Mouse (Mus musculus) embryonic facial prominence, embryonic 11.5 days (tissue): Measurements from ENCODE around the gene Igf1r. TPM values are rescaled to one million over a fixed set of nuclear protein-coding genes. Genes with fewer than 3 reads are reported as not detected.

ENCODE experiments used
- ATAC-seq: fragments of 200-750 bp; cut with Nextera tagmentation; replicated peaks from 2 replicates; pipeline ENCODE4 v1.8.0; 2017; ENCODE audit warnings: low read depth; ENCODE audit not compliant: insufficient number of reproducible peaks, low FRiP score, low TSS enrichment
- DNase-seq: peaks from one replicate; pipeline ENCODE4 v3.0.0-alpha.2; 2015; ENCODE audit warnings: low spot score
- H3K27ac ChIP-seq: fragments of 300-500 bp; sonication (generic); replicated peaks from 2 replicates; pipeline ENCODE4 v1.5.1; 2014; ENCODE audit warnings: mild to moderate bottlenecking, low read depth, low read length, control low read depth
- H3K27me3 ChIP-seq: fragments of 300-500 bp; sonication (generic); 2 replicates; pipeline ENCODE4 v1.6.1; 2014; ENCODE audit warnings: mild to moderate bottlenecking, low read length, moderate library complexity, mixed read lengths; ENCODE audit not compliant: control insufficient read depth, insufficient read depth
- H3K36me3 ChIP-seq: fragments of 300-500 bp; sonication (generic); replicated peaks from 2 replicates; pipeline ENCODE4 v1.6.1; 2014; ENCODE audit warnings: low read depth, mild to moderate bottlenecking, low read length, moderate library complexity, mixed read lengths; ENCODE audit not compliant: control insufficient read depth, insufficient read depth
- H3K4me1 ChIP-seq: fragments of 300-500 bp; sonication (generic); 2 replicates; pipeline ENCODE4 v1.6.1; 2014; ENCODE audit warnings: low read length, mixed read lengths; ENCODE audit not compliant: control insufficient read depth, insufficient read depth
- H3K4me2 ChIP-seq: fragments of 300-500 bp; sonication (generic); 2 replicates; pipeline ENCODE4 v1.6.1; 2014; ENCODE audit warnings: low read depth, mild to moderate bottlenecking, control low read depth, low read length, moderate library complexity
- H3K4me3 ChIP-seq: fragments of 300-500 bp; sonication (generic); 2 replicates; pipeline ENCODE4 v1.5.1; 2014; ENCODE audit warnings: low read depth, low read length, control low read depth
- H3K9ac ChIP-seq: fragments of 300-500 bp; sonication (generic); replicated peaks from 2 replicates; pipeline ENCODE4 v1.6.1; 2014; ENCODE audit warnings: mild to moderate bottlenecking, control low read depth, low read length
- H3K9me3 ChIP-seq: fragments of 300-500 bp; sonication (generic); replicated peaks from 2 replicates; pipeline ENCODE4 v1.6.1; 2016; ENCODE audit warnings: mild to moderate bottlenecking, low read length, inconsistent platforms, mixed read lengths; ENCODE audit not compliant: control insufficient read depth
- WGBS: fragments of 180-500 bp; shearing (Covaris S2); extraction: QIAGEN DNeasy Blood & Tissue Kit; methylation state at CpG from one replicate; pipeline ENCODE4 v1.1.7; 2014; 5-methylcytosine and 5-hydroxymethylcytosine counted together
- polyA plus RNA-seq: library from polyadenylated mRNA; unstranded; fragments of >200 nt; fragmentation: Nextera tagmentation; extraction: Ambion mirVana; gene quantifications from 2 replicates; pipeline ENCODE4 v1.2.1, GENCODE M21; 2014

Gene Igf1r
- polyA plus RNA-seq, 1 experiment from 2014 or later, result 19.4 TPM

DNA sequence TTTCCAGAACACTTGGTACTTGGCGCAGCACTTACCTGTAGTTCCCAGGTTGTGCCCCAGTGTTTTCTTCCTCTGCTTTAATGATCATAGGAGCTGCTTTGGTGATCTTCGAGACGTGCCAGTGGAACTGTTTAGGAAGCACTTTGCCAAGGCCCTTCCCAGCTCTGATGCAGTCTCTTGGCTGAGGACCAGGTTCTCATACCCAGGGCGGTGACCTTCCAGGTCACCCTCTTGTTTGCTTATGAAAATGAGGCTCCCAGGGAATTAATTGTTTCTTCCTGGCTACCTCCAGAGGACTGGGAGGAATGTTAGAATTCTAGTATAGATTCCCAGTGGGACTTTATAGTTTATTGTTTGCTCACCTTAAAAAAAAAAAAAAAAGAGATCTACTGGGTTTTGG, 72.0 kb downstream of the Igf1r start:
- Histone ChIP-seq H3K9me3 (no peaks in the 10 kb centered on the region), H3K4me3 (no peak overlapping the region), H3K4me1 (peaks cover under 1% of the 10 kb centered on the region; the same call in 1 of the 2 replicates), H3K27ac (no peak overlapping the region), H3K9ac (no peak overlapping the region), H3K27me3 (no peaks in the 10 kb centered on the region), H3K4me2 (no peak overlapping the region), H3K36me3 (no peaks in the 10 kb centered on the region)
- peak; percentile 6 for DNase-seq
- 85% methylated on average over 4 of the region's 4 CpGs for WGBS
- ATAC-seq, result no peak

GRCm38 (mm10) chr7:68025396-68025795, 72.8 kb downstream of the Igf1r start:
- Histone ChIP-seq H3K4me1 (peaks cover 4% of the 10 kb centered on the region; the same call in 1 of the 2 replicates), H3K27ac (no peak overlapping the region)
- ATAC-seq, result no peak

GRCm38 (mm10) chr7:68026076-68026475, 73.4 kb downstream of the Igf1r start:
- Histone ChIP-seq H3K27ac (no peak overlapping the region), H3K27me3 (no peaks in the 10 kb centered on the region), H3K4me3 (no peak overlapping the region), H3K4me2 (no peak overlapping the region), H3K9ac (no peak overlapping the region), H3K36me3 (no peaks in the 10 kb centered on the region), H3K4me1 (peaks cover 4% of the 10 kb centered on the region; the same call in 1 of the 2 replicates), H3K9me3 (no peaks in the 10 kb centered on the region)
- no peak for DNase-seq
- ATAC-seq, result no peak
- WGBS, result 66% methylated on average over 9 of the region's 9 CpGs

More at GRCm38 (mm10) chr7:68025396-68025795, 72.8 kb downstream of the Igf1r start:
- no peaks in the 10 kb centered on the region for H3K36me3 ChIP-seq
- H3K9me3 ChIP-seq, result no peaks in the 10 kb centered on the region
- H3K9ac ChIP-seq, result no peak overlapping the region
- no peak overlapping the region for H3K4me2 ChIP-seq
- no peak overlapping the region for H3K4me3 ChIP-seq
- H3K27me3 ChIP-seq, result no peaks in the 10 kb centered on the region
- 67% methylated on average over 3 of the region's 3 CpGs for WGBS
- DNase-seq, result no peak

GRCm38 (mm10) chr7:68028167-68028566, 75.5 kb downstream of the Igf1r start:
- no peak for ATAC-seq
- Histone ChIP-seq H3K36me3 (no peaks in the 10 kb centered on the region), H3K4me1 (peaks cover 4% of the 10 kb centered on the region; the same call in 1 of the 2 replicates), H3K4me3 (no peak overlapping the region), H3K27ac (no peak overlapping the region), H3K9ac (no peak overlapping the region), H3K4me2 (no peak overlapping the region), H3K27me3 (no peaks in the 10 kb centered on the region), H3K9me3 (no peaks in the 10 kb centered on the region)
- 62% methylated on average over 4 of the region's 4 CpGs for WGBS
- no peak for DNase-seq

DNA sequence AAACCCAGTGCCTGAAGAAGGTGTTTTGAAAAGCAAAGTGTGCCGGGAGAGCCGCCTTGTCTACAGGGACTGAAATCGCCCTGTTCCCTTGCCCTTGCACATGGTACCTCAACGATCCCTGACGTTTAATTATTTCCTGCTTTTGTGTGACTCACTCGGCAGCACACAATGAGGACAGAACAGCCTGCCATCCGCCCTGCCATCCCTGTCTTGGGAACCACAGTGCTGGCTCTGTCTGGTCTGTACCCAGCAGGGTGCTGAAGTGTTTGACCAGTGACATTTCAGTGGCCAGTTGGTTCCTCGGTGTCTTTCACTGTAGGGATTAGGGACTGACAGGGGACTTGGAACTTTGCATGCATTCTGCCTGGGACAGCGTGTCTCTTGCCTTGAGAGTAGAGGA, 78.2 kb downstream of the Igf1r start:
- H3K4me1 ChIP-seq, result peaks cover 4% of the 10 kb centered on the region; the same call in 1 of the 2 replicates
- no peaks in the 10 kb centered on the region for H3K9me3 ChIP-seq
- DNase-seq (no peak), ATAC-seq (no peak)
- no peak overlapping the region for H3K4me2 ChIP-seq
- no peaks in the 10 kb centered on the region for H3K27me3 ChIP-seq
- WGBS, result 33% methylated on average over 9 of the region's 9 CpGs
- no peaks in the 10 kb centered on the region for H3K36me3 ChIP-seq
- H3K4me3 ChIP-seq, result no peak overlapping the region
- no peak overlapping the region for H3K9ac ChIP-seq
- no peak overlapping the region for H3K27ac ChIP-seq

DNA sequence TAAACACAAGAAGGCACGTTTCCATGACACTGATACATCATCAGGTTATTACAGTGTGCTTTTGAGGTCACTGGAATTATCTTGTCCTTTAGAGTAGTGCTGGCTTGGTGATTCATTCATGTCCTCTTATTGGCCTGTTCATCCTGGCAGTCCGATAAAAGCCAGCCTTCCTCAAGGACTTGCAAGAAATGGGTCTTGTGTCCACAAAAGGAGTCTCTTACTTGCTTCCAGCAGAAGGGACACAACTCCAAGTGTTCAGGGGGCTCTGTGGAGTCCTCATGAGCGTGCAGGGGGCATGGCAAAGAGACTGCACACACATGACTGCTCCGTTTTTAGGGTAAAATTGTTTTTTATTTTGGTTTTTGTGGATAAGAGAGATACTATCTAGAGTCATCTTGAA, 83.9 kb downstream of the Igf1r start:
- no peaks in the 10 kb centered on the region for H3K27me3 ChIP-seq
- H3K4me2 ChIP-seq, result no peak overlapping the region
- DNase-seq, result no peak
- no peaks in the 10 kb centered on the region for H3K4me1 ChIP-seq
- no peak for ATAC-seq
- no peaks in the 10 kb centered on the region for H3K36me3 ChIP-seq
- no peak overlapping the region for H3K4me3 ChIP-seq
- no peak overlapping the region for H3K27ac ChIP-seq
- 84% methylated on average over 4 of the region's 4 CpGs for WGBS
- H3K9ac ChIP-seq, result no peak overlapping the region
- no peaks in the 10 kb centered on the region for H3K9me3 ChIP-seq

DNA sequence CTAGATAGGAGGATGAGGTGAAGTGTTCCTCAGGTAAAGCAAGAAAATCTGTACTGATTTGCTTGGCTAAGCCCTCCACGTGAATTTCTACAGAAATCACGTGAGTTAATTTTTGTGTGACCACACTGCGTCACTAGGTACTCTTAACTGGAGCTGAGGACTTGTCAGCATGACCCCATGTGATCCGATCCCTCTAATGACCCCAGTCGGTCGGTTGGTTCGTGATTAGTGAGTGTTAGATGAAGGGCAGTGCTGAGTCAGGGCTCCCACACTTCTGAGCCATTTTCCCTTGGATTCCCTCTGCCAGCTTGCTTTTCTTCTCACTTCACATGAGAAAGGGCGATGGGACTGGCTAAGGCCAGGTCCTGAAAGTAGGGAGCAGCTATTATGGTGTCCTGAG, 86.2 kb downstream of the Igf1r start:
- Histone ChIP-seq H3K9ac (no peak overlapping the region), H3K27ac (no peak overlapping the region), H3K4me2 (no peak overlapping the region), H3K9me3 (no peaks in the 10 kb centered on the region), H3K4me3 (no peak overlapping the region), H3K4me1 (no peaks in the 10 kb centered on the region), H3K27me3 (no peaks in the 10 kb centered on the region), H3K36me3 (no peaks in the 10 kb centered on the region)
- ATAC-seq, result no peak
- WGBS, result 60% methylated on average over 8 of the region's 8 CpGs
- no peak for DNase-seq

DNA sequence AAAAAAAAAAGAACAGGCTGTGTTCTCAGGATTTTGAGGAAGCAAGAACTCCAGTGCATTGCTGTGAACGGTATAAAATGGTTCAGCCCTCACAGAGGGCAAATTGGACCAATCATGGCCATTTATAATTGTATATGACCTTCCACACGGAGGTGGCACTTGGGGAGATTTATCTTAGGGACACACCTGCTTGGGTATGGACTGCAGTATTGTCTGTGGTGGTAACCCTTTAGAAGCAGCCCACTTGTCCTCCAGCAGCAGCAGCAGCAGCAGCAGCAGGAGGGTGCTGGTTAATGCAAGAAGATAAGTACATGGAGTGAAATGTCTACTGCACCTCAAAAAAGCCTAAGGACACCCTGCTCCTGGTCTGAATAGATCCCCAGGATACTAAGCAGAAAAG, 86.9 kb downstream of the Igf1r start:
- no peaks in the 10 kb centered on the region for H3K4me1 ChIP-seq
- no peak for DNase-seq
- no peak overlapping the region for H3K4me2 ChIP-seq
- no peak overlapping the region for H3K9ac ChIP-seq
- H3K9me3 ChIP-seq, result no peaks in the 10 kb centered on the region
- H3K27ac ChIP-seq, result no peak overlapping the region
- no peaks in the 10 kb centered on the region for H3K36me3 ChIP-seq
- H3K27me3 ChIP-seq, result no peaks in the 10 kb centered on the region
- H3K4me3 ChIP-seq, result no peak overlapping the region
- WGBS, result 73% methylated on average over 2 of the region's 2 CpGs
- no peak for ATAC-seq
